Mouse (Mus musculus) midbrain, embryonic 15.5 days (tissue): ENCODE data around the gene Pitpnm1. TPM values are rescaled to one million over a fixed set of nuclear protein-coding genes. Genes with fewer than 3 reads are reported as not detected.

Experiments
- ATAC-seq: fragments of 200-750 bp; cut with Nextera tagmentation; replicated peaks from 2 replicates; pipeline ENCODE4 v1.8.0; 2017; ENCODE audit warnings: moderate TSS enrichment
- H3K27ac ChIP-seq: fragments of 300-500 bp; sonication (generic); 2 replicates; pipeline ENCODE4 v1.5.1; 2015; ENCODE audit warnings: mild to moderate bottlenecking, inconsistent platforms
- H3K27me3 ChIP-seq: fragments of 300-500 bp; sonication (generic); replicated peaks from 2 replicates; pipeline ENCODE4 v1.6.1; 2015; ENCODE audit warnings: inconsistent platforms
- H3K36me3 ChIP-seq: fragments of 300-500 bp; sonication (generic); replicated peaks from 2 replicates; pipeline ENCODE4 v1.6.1; 2015; ENCODE audit warnings: inconsistent platforms
- H3K4me1 ChIP-seq: fragments of 300-500 bp; sonication (generic); 2 replicates; pipeline ENCODE4 v1.6.1; 2015; ENCODE audit warnings: inconsistent platforms
- H3K4me2 ChIP-seq: fragments of 300-500 bp; sonication (generic); 2 replicates; pipeline ENCODE4 v1.6.1; 2015; ENCODE audit warnings: inconsistent platforms, mild to moderate bottlenecking, moderate library complexity
- H3K4me3 ChIP-seq: fragments of 300-500 bp; sonication (generic); 2 replicates; pipeline ENCODE4 v1.5.1; 2015; ENCODE audit warnings: mild to moderate bottlenecking, inconsistent platforms
- H3K9ac ChIP-seq: fragments of 300-500 bp; sonication (generic); 2 replicates; pipeline ENCODE4 v1.6.1; 2015; ENCODE audit warnings: mild to moderate bottlenecking, inconsistent platforms
- H3K9me3 ChIP-seq: fragments of 300-500 bp; sonication (generic); 2 replicates; pipeline ENCODE4 v1.6.1; 2016; ENCODE audit warnings: inconsistent platforms
- WGBS: fragments of 180-500 bp; shearing (Covaris S2); methylation state at CpG from one replicate; pipeline ENCODE4 v1.1.7; 2015; ENCODE audit warnings: mixed read lengths; 5-methylcytosine and 5-hydroxymethylcytosine counted together
- polyA plus RNA-seq: library from polyadenylated mRNA; unstranded; fragments of >200 nt; fragmentation: Nextera tagmentation; extraction: Ambion mirVana; gene quantifications from 2 replicates; pipeline ENCODE4 v1.2.1, GENCODE M21; 2015

The Pitpnm1 gene
- polyA plus RNA-seq, 1 experiment from 2014 or later, result 102 TPM

GRCm38 (mm10) chr19:4156073-4156579 lies 56.3 kb downstream of the Pitpnm1 start:
- H3K27ac ChIP-seq, result no peak overlapping the region
- no peak overlapping the region for H3K4me2 ChIP-seq
- H3K4me3 ChIP-seq, result no peak overlapping the region
- no peaks in the 10 kb centered on the region for H3K9me3 ChIP-seq
- no peak for ATAC-seq
- no peaks in the 10 kb centered on the region for H3K27me3 ChIP-seq
- WGBS, result 69% methylated on average over 20 of the region's 20 CpGs
- no peaks in the 10 kb centered on the region for H3K4me1 ChIP-seq
- peaks cover 37% of the 10 kb centered on the region for H3K36me3 ChIP-seq
- H3K9ac ChIP-seq, result no peak overlapping the region

- Histone ChIP-seq H3K4me1 (peaks cover 2% of the 10 kb centered on the region), H3K36me3 (peaks cover 37% of the 10 kb centered on the region), H3K9me3 (no peaks in the 10 kb centered on the region), H3K27ac (no peak overlapping the region), H3K27me3 (no peaks in the 10 kb centered on the region), H3K4me2 (no peak overlapping the region), H3K9ac (no peak overlapping the region), H3K4me3 (no peak overlapping the region)
- ATAC-seq, result no peak
- WGBS, result 86% methylated on average over 12 of the region's 12 CpGs
Measured at GRCm38 (mm10) chr19:4156771-4157170, 57.0 kb downstream of the Pitpnm1 start.

DNA sequence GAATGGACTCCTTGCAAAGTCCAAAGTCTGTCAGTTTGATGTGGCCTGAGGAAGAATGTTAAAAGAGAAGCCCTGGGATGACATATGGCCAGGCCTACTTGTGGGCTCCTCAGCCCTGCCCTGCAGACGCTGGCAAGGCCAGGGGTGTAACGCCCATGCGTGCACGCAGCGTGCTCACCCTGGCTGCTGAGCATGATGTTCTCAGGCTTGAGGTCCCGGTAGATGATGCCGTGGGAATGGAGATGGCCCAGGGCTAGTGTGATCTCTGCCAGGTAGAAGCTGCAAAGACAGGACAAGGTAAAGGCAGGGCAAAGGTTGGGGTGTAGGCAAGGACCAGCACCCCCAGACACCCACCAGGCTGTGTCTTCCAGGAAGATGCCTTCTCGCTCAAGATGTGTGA lies 59.3 kb downstream of the Pitpnm1 start:
- H3K9me3 ChIP-seq, result no peaks in the 10 kb centered on the region
- ATAC-seq, result no peak
- no peak overlapping the region for H3K4me3 ChIP-seq
- peaks cover 19% of the 10 kb centered on the region for H3K4me1 ChIP-seq
- peaks cover 37% of the 10 kb centered on the region for H3K36me3 ChIP-seq
- no peak overlapping the region for H3K9ac ChIP-seq
- WGBS, result 96% methylated on average over 8 of the region's 8 CpGs
- H3K27ac ChIP-seq, result no peak overlapping the region
- no peak overlapping the region for H3K4me2 ChIP-seq
- H3K27me3 ChIP-seq, result no peaks in the 10 kb centered on the region

- ATAC-seq, result peak; percentile 89
- H3K4me3 ChIP-seq, result peak within 1 kb of the TSS; percentile 66
- H3K27me3 ChIP-seq, result no peaks in the 10 kb centered on the region
- peak within 1 kb of the TSS; percentile 84 for H3K27ac ChIP-seq
- peak within 1 kb of the TSS; percentile 70 for H3K9ac ChIP-seq
- no peaks in the 10 kb centered on the region for H3K9me3 ChIP-seq
- peak within 1 kb of the TSS; percentile 92 for H3K4me2 ChIP-seq
- 6% methylated on average over 42 of the region's 42 CpGs for WGBS
- peaks cover 21% of the 10 kb centered on the region for H3K4me1 ChIP-seq
- H3K36me3 ChIP-seq, result peaks cover 18% of the 10 kb centered on the region
Measured at GRCm38 (mm10) chr19:4162646-4163542, 63.1 kb downstream of the Pitpnm1 start, which contains the start of gene Rps6kb2. TSS of gene Rps6kb2 (minus strand) at chr19:4163354.

GRCm38 (mm10) chr19:4163543-4163887 lies 63.7 kb downstream of the Pitpnm1 start:
- WGBS, result 31% methylated on average over 4 of the region's 4 CpGs
- Histone ChIP-seq H3K36me3 (peaks cover 15% of the 10 kb centered on the region), H3K27ac (peak overlapping the region; percentile 84), H3K4me1 (peaks cover 21% of the 10 kb centered on the region), H3K9ac (peak overlapping the region; percentile 70), H3K9me3 (no peaks in the 10 kb centered on the region), H3K4me3 (peak overlapping the region; percentile 66), H3K4me2 (peak overlapping the region; percentile 92), H3K27me3 (no peaks in the 10 kb centered on the region)
- peak; percentile 18 for ATAC-seq

Other genes starting within 250 kb of the Pitpnm1 start
- gene Chka, start 248.2 kb upstream of the Pitpnm1 start, polyA plus RNA-seq, result 65.6 and 66.3 TPM in 2 replicates
- gene Tcirg1, start 192.9 kb upstream of the Pitpnm1 start, polyA plus RNA-seq, result 12.7 and 14.6 TPM in 2 replicates
- 246 and 258 TPM in 2 replicates for gene Ndufs8, start 187.2 kb upstream of the Pitpnm1 start, polyA plus RNA-seq
- gene Aldh3b1, start 170.2 kb upstream of the Pitpnm1 start, polyA plus RNA-seq, result 1.9 TPM in 2 replicates
- gene Unc93b1, start 164.8 kb upstream of the Pitpnm1 start, polyA plus RNA-seq, result 11.7 and 11.8 TPM in 2 replicates
- gene Aldh3b3, start 141.4 kb upstream of the Pitpnm1 start, polyA plus RNA-seq, result not detected in 2 replicates
- 0.43 and 0.67 TPM in 2 replicates for gene Aldh3b2, start 127.7 kb upstream of the Pitpnm1 start, polyA plus RNA-seq
- 1.7 and 2.2 TPM in 2 replicates for gene Acy3, start 113.4 kb upstream of the Pitpnm1 start, polyA plus RNA-seq
- gene Tbx10, start 107.2 kb upstream of the Pitpnm1 start, polyA plus RNA-seq, result not detected in 2 replicates
- gene Nudt8, start 99.4 kb upstream of the Pitpnm1 start, polyA plus RNA-seq, result 30.6 and 33.4 TPM in 2 replicates
- gene Gm49405, start 99.4 kb upstream of the Pitpnm1 start, polyA plus RNA-seq, result 6.5 and 8.3 TPM in 2 replicates
- 8.4 and 12.1 TPM in 2 replicates for gene Doc2g, start 96.7 kb upstream of the Pitpnm1 start, polyA plus RNA-seq
- gene Ndufv1, start 87.2 kb upstream of the Pitpnm1 start, polyA plus RNA-seq, result 229 and 239 TPM in 2 replicates
- gene Gstp1, start 62.0 kb upstream of the Pitpnm1 start, polyA plus RNA-seq, result 513 and 520 TPM in 2 replicates
- gene Gstp2, start 54.0 kb upstream of the Pitpnm1 start, polyA plus RNA-seq, result 2.7 and 5.6 TPM in 2 replicates
- gene Gstp3, start 40.4 kb upstream of the Pitpnm1 start, polyA plus RNA-seq, result not detected in 2 replicates
- gene Cabp2, start 18.4 kb upstream of the Pitpnm1 start, polyA plus RNA-seq, result 0.22 TPM in 1 of 2 replicates, not detected in the other
- gene Cdk2ap2, start 2.8 kb upstream of the Pitpnm1 start, polyA plus RNA-seq, result 92.3 and 92.9 TPM in 2 replicates
- gene Aip, start 25.9 kb downstream of the Pitpnm1 start, polyA plus RNA-seq, result 99.5 and 101 TPM in 2 replicates
- 0.04 TPM in 1 of 2 replicates, not detected in the other for gene Gpr152, start 39.8 kb downstream of the Pitpnm1 start, polyA plus RNA-seq
- gene Cabp4, start 44.0 kb downstream of the Pitpnm1 start, polyA plus RNA-seq, result 0.22 and 0.28 TPM in 2 replicates
- gene Coro1b, start 48.6 kb downstream of the Pitpnm1 start, polyA plus RNA-seq, result 127 and 139 TPM in 2 replicates
- 0.26 and 0.96 TPM in 2 replicates for gene Ptprcap, start 53.6 kb downstream of the Pitpnm1 start, polyA plus RNA-seq
- 60.1 and 60.7 TPM in 2 replicates for gene Rps6kb2, start 63.4 kb downstream of the Pitpnm1 start, polyA plus RNA-seq
- 5.9 and 6.9 TPM in 2 replicates for gene Carns1, start 75.5 kb downstream of the Pitpnm1 start, polyA plus RNA-seq
- gene Tbc1d10c, start 91.3 kb downstream of the Pitpnm1 start, polyA plus RNA-seq, result 0.38 and 0.93 TPM in 2 replicates
- 537 and 571 TPM in 2 replicates for gene Ppp1ca, start 92.1 kb downstream of the Pitpnm1 start, polyA plus RNA-seq
- gene Rad9a, start 101.7 kb downstream of the Pitpnm1 start, polyA plus RNA-seq, result 23.7 and 24.9 TPM in 2 replicates
- 0.79 and 0.88 TPM in 2 replicates for gene Clcf1, start 114.2 kb downstream of the Pitpnm1 start, polyA plus RNA-seq
- not detected in 2 replicates for gene AC109138.7, start 114.4 kb downstream of the Pitpnm1 start, polyA plus RNA-seq
- gene Pold4, start 131.9 kb downstream of the Pitpnm1 start, polyA plus RNA-seq, result 20.4 and 20.6 TPM in 2 replicates
- gene Ssh3, start 169.2 kb downstream of the Pitpnm1 start, polyA plus RNA-seq, result 12.2 and 16.2 TPM in 2 replicates
- 53.9 and 57.1 TPM in 2 replicates for gene Ankrd13d, start 183.1 kb downstream of the Pitpnm1 start, polyA plus RNA-seq
- 28.2 and 29.6 TPM in 2 replicates for gene Grk2, start 206.2 kb downstream of the Pitpnm1 start, polyA plus RNA-seq